Mouse (Mus musculus) retina, embryonic 14.5 days (tissue): Measurements from ENCODE around the gene Vmn2r59.
"Not testable (repeated sequence)": the region's sequence is repeated elsewhere in the genome, so short reads cannot be mapped to it uniquely, and the experiment has no call there.

Source experiments
- DNase-seq: peaks from one replicate; pipeline ENCODE4 v3.0.0-alpha.2; 2015; ENCODE audit warnings: low spot score

The Vmn2r59 gene

GRCm38 (mm10) chr7:42058923-42059322, at the start of gene Vmn2r59:
Gene Vmn2r59 (minus strand): TSS chr7:42059023.
- no peak for DNase-seq

- no peak for DNase-seq
These were observed 48.6 kb upstream of the Vmn2r59 start, which contains the start of gene Vmn2r60 for GRCm38 (mm10) chr7:42107470-42107869. Gene Vmn2r60 (plus strand): TSS chr7:42107770.

- DNase-seq, result not testable (repeated sequence)
These were observed 48.2 kb upstream of the Vmn2r59 start for GRCm38 (mm10) chr7:42107061-42107460.
